In the genomic region with DNA sequence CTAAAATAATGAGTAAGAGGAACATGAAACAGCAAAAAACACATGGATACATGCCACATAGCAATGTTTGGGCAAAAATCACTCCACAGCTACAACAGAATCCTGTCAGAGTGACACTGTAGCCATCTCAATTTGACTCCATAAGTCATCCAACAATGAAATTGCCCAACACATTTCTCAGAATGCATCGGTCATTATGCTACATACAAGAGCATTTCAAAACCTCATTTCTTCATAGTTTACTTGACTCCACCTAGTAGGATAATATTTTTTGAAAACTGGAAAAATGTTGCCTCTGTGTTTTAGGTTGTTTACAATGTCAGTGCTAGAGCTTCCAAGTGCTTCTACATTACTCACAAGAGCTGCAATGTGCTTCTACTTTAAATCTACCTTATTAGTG, we compare ENCODE assay signal across 12 mouse cellular contexts.
"Had no signal": no experiment of that assay in that cellular context is flagged by ENCODE, and none has a peak within 500 bp of the region (broad histone marks: within the 10 kb centered on the region; RNA-seq: fewer than 3 reads in every experiment).

No protein-coding gene starts in this region.

- DNase-seq: kidney, postnatal 10 days; kidney, postnatal 4 days; left cerebral cortex, postnatal 4 days; lung, embryonic 14.5 days; right cerebral cortex, postnatal 14 days; thymus, adult 2 months; thymus, postnatal 25 days had no signal

- H3K4me3 ChIP-seq: layer of hippocampus, adult 2 months; limb, embryonic 13.5 days; midbrain, embryonic 13.5 days; stomach, embryonic 15.5 days had no signal

- H3K9ac ChIP-seq: limb, embryonic 13.5 days; liver, embryonic 14.5 days; lung, embryonic 14.5 days; midbrain, embryonic 13.5 days; stomach, embryonic 15.5 days had no signal

- H3K36me3 ChIP-seq: limb, embryonic 13.5 days; midbrain, embryonic 13.5 days; stomach, embryonic 15.5 days had no signal

- H3K4me2 ChIP-seq: limb, embryonic 13.5 days; lung, embryonic 14.5 days; midbrain, embryonic 13.5 days; stomach, embryonic 15.5 days had no signal

- ATAC-seq: midbrain, embryonic 13.5 days had no signal

- H3K27ac ChIP-seq: layer of hippocampus, adult 2 months; limb, embryonic 13.5 days; liver, embryonic 14.5 days; midbrain, embryonic 13.5 days; stomach, embryonic 15.5 days had no signal

- H3K9me3 ChIP-seq: limb, embryonic 13.5 days; midbrain, embryonic 13.5 days; stomach, embryonic 15.5 days had no signal

- H3K27me3 ChIP-seq: limb, embryonic 13.5 days; midbrain, embryonic 13.5 days; stomach, embryonic 15.5 days had no signal
